Mouse (Mus musculus) lung, postnatal 0 days (tissue): ENCODE data around the gene Myo5c. TPM values are rescaled to one million over a fixed set of nuclear protein-coding genes. Genes with fewer than 3 reads are reported as not detected.
A peak's percentile ranks its signal among the peaks of the same experiment; 100 is the strongest.

Source experiments
- ATAC-seq: fragments of 200-750 bp; cut with Nextera tagmentation; 2 replicates; pipeline ENCODE4 v1.8.0; 2017; ENCODE audit warnings: moderate library complexity
- DNase-seq: peaks from one replicate; pipeline ENCODE4 v3.0.0-alpha.2; 2016; ENCODE audit warnings: low spot score
- H3K27ac ChIP-seq: fragments of 300-500 bp; sonication (generic); 2 replicates; pipeline ENCODE4 v1.5.1; 2014; ENCODE audit warnings: antibody characterized with exemption, mild to moderate bottlenecking, low read length, mixed read lengths
- H3K27me3 ChIP-seq: fragments of 300-500 bp; sonication (generic); replicated peaks from 2 replicates; pipeline ENCODE4 v1.6.1; 2014; ENCODE audit warnings: low read length, mixed read lengths; ENCODE audit not compliant: insufficient read depth
- H3K36me3 ChIP-seq: fragments of 300-500 bp; sonication (generic); 2 replicates; pipeline ENCODE4 v1.6.1; 2014; ENCODE audit warnings: low read length, mixed read lengths; ENCODE audit not compliant: insufficient read depth
- H3K4me1 ChIP-seq: fragments of 300-500 bp; sonication (generic); 2 replicates; pipeline ENCODE4 v1.6.1; 2014; ENCODE audit warnings: antibody characterized with exemption, low read depth, low read length, mixed read lengths; ENCODE audit not compliant: insufficient read depth
- H3K4me2 ChIP-seq: fragments of 300-500 bp; sonication (generic); replicated peaks from 2 replicates; pipeline ENCODE4 v1.6.1; 2014; ENCODE audit warnings: low read depth, mild to moderate bottlenecking, low read length, moderate library complexity, mixed read lengths
- H3K4me3 ChIP-seq: fragments of 300-500 bp; sonication (generic); 2 replicates; pipeline ENCODE4 v1.5.1; 2014; ENCODE audit warnings: low read depth, low read length
- H3K9ac ChIP-seq: fragments of 300-500 bp; sonication (generic); replicated peaks from 2 replicates; pipeline ENCODE4 v1.6.1; 2014; ENCODE audit warnings: low read depth, mild to moderate bottlenecking
- H3K9me3 ChIP-seq: fragments of 300-500 bp; sonication (generic); 2 replicates; pipeline ENCODE4 v1.6.1; 2016; ENCODE audit warnings: low read length, mixed read lengths
- CTCF ChIP-seq: IDR thresholded peaks from 2 replicates; pipeline ENCODE4 v1.5.1; 2016; ENCODE audit warnings: antibody characterized with exemption, mild to moderate bottlenecking
- EP300 ChIP-seq: IDR thresholded peaks from 2 replicates; pipeline ENCODE4 v1.6.1; 2016; ENCODE audit warnings: antibody characterized with exemption, mild to moderate bottlenecking, control low read depth
- WGBS: fragments of 180-500 bp; shearing (Covaris S2); extraction: QIAGEN DNeasy Blood & Tissue Kit; methylation state at CpG from one replicate; pipeline ENCODE4 v1.1.7; 2014; 5-methylcytosine and 5-hydroxymethylcytosine counted together
- polyA plus RNA-seq: library from polyadenylated mRNA; unstranded; fragments of >200 nt; fragmentation: Nextera tagmentation; extraction: Ambion mirVana; gene quantifications from 2 replicates; pipeline ENCODE4 v1.2.1, GENCODE M21; 2015

The Myo5c gene
- polyA plus RNA-seq = 35.0 and 39.2 TPM in 2 replicates

GRCm38 (mm10) chr9:75231841-75232746 lies at the start of gene Myo5c:
Myo5c (plus strand) TSS chr9:75232020.
- TF ChIP-seq EP300 (no peak), CTCF (peak; percentile 31; the same call in 1 of the 2 replicates)
- peak within 1 kb of the TSS; percentile 51 for H3K4me3 ChIP-seq
- DNase-seq (peak; percentile 86), ATAC-seq (peak; percentile 63)
- H3K36me3 ChIP-seq = no peaks in the 10 kb centered on the region
- peak within 1 kb of the TSS; percentile 92 for H3K27ac ChIP-seq
- peak within 1 kb of the TSS; percentile 58 for H3K9ac ChIP-seq
- WGBS = 5% methylated on average over 47 of the region's 48 CpGs
- no peaks in the 10 kb centered on the region for H3K9me3 ChIP-seq
- H3K4me2 ChIP-seq = peak within 1 kb of the TSS; percentile 52
- no peaks in the 10 kb centered on the region for H3K4me1 ChIP-seq
- H3K27me3 ChIP-seq = 0 out of 2 replicates have a peak, but pooled peaks cover 4% of the 10 kb centered on the region

- ATAC-seq (no peak), DNase-seq (no peak)
- H3K9ac ChIP-seq = no peak overlapping the region
- TF ChIP-seq CTCF (no peak), EP300 (no peak)
- no peak overlapping the region for H3K4me3 ChIP-seq
- H3K4me1 ChIP-seq = no peaks in the 10 kb centered on the region
- H3K27me3 ChIP-seq = no peaks in the 10 kb centered on the region
- WGBS = 73% methylated on average over 3 of the region's 3 CpGs
- H3K36me3 ChIP-seq = no peaks in the 10 kb centered on the region
- no peaks in the 10 kb centered on the region for H3K9me3 ChIP-seq
- H3K4me2 ChIP-seq = no peak overlapping the region
- H3K27ac ChIP-seq = no peak overlapping the region
These were observed 44.1 kb upstream of the Myo5c start for GRCm38 (mm10) chr9:75187646-75188260.

- H3K27ac ChIP-seq = no peak overlapping the region
- H3K4me1 ChIP-seq = no peaks in the 10 kb centered on the region
- WGBS = 75% methylated on average over 4 of the region's 4 CpGs
- ATAC-seq = no peak
- no peak for DNase-seq
- H3K9me3 ChIP-seq = no peaks in the 10 kb centered on the region
- H3K36me3 ChIP-seq = no peaks in the 10 kb centered on the region
- no peak overlapping the region for H3K9ac ChIP-seq
- no peak overlapping the region for H3K4me3 ChIP-seq
- no peak overlapping the region for H3K4me2 ChIP-seq
- no peaks in the 10 kb centered on the region for H3K27me3 ChIP-seq
- TF ChIP-seq CTCF (no peak), EP300 (no peak)
These were observed 38.0 kb upstream of the Myo5c start for GRCm38 (mm10) chr9:75193858-75194257.

- H3K4me3 ChIP-seq = no peak overlapping the region
- H3K27ac ChIP-seq = no peak overlapping the region
- H3K27me3 ChIP-seq = no peaks in the 10 kb centered on the region
- peak; percentile 39 for DNase-seq
- TF ChIP-seq EP300 (no peak), CTCF (no peak)
- no peaks in the 10 kb centered on the region for H3K9me3 ChIP-seq
- no peak overlapping the region for H3K9ac ChIP-seq
- H3K4me1 ChIP-seq = no peaks in the 10 kb centered on the region
- no peaks in the 10 kb centered on the region for H3K36me3 ChIP-seq
- WGBS = 57% methylated on average over 2 of the region's 2 CpGs
- H3K4me2 ChIP-seq = no peak overlapping the region
- no peak for ATAC-seq
These were observed 35.5 kb upstream of the Myo5c start for GRCm38 (mm10) chr9:75196335-75196734.

GRCm38 (mm10) chr9:75197297-75197696 lies 34.5 kb upstream of the Myo5c start:
- WGBS = 58% methylated on average over 6 of the region's 6 CpGs
- peak; percentile 30 for DNase-seq

GRCm38 (mm10) chr9:75201506-75201905 lies 30.3 kb upstream of the Myo5c start:
- no peaks in the 10 kb centered on the region for H3K36me3 ChIP-seq
- no peak overlapping the region for H3K9ac ChIP-seq
- DNase-seq (no peak), ATAC-seq (no peak)
- no peaks in the 10 kb centered on the region for H3K9me3 ChIP-seq
- no peak overlapping the region for H3K27ac ChIP-seq
- H3K4me3 ChIP-seq = no peak overlapping the region
- H3K4me2 ChIP-seq = no peak overlapping the region
- TF ChIP-seq EP300 = no peak
- no peak for TF ChIP-seq CTCF
- WGBS = 84% methylated on average over 1 of the region's 1 CpGs
- H3K27me3 ChIP-seq = no peaks in the 10 kb centered on the region
- H3K4me1 ChIP-seq = no peaks in the 10 kb centered on the region

More at GRCm38 (mm10) chr9:75197297-75197696, 34.5 kb upstream of the Myo5c start:
- no peak overlapping the region for H3K9ac ChIP-seq
- TF ChIP-seq CTCF = peak; percentile 58
- TF ChIP-seq EP300 = no peak
- ATAC-seq = peak; percentile 43; the same call in 1 of the 2 replicates
- H3K27me3 ChIP-seq = no peaks in the 10 kb centered on the region
- no peak overlapping the region for H3K27ac ChIP-seq
- H3K36me3 ChIP-seq = no peaks in the 10 kb centered on the region
- no peak overlapping the region for H3K4me2 ChIP-seq
- no peaks in the 10 kb centered on the region for H3K4me1 ChIP-seq
- H3K4me3 ChIP-seq = no peak overlapping the region
- no peaks in the 10 kb centered on the region for H3K9me3 ChIP-seq
